Mouse (Mus musculus): ENCODE results near the gene Gpkow.

DNA sequence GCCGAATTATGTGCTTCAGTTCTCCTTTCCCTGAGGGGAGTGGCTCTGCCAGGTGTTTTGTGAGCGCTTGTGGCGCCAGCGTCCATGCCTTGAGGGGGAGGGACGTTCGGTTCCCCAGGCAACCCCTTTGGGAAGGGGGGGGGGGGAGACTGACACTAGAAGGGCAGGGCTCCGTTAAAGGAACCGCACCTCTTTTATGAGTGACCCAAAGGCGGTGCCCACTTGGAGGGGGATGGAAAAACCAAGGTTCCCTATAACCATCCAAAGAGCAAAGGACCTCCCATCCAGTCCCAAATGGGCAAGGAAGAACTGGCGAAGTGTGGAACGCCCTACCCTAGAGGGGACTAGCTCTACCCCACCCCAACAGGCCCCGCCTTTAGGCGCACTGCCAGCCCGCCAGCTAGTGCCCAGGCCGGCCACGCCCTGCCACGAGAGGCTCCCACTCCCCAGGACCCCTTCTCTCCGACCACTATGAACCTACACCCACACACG, 26.5 kb upstream of the Gpkow start:
- no peak for TF ChIP-seq CTCF (IDR thresholded peaks at IDR 0.05; ENCODE audit: low read depth)
- TF ChIP-seq EP300 (IDR thresholded peaks at IDR 0.05; ENCODE audit: low read depth): no peak

Data from liver, embryonic 14.5 days (tissue).